In genomic region chr2:72499074-72499721, GRCm38 (mm10) we compare ENCODE assay signal across 9 mouse cellular contexts. TPM values are rescaled to one million over a fixed set of nuclear protein-coding genes. Genes with fewer than 3 reads are reported as not detected.
DNase-seq lines count a peak whose midpoint lies in the region; ATAC-seq and TF ChIP-seq lines count a peak whose summit lies in the region.
"Had no signal": no experiment of that assay in that cellular context is flagged by ENCODE, and none has a peak within 500 bp of the region (broad histone marks: within the 10 kb centered on the region; RNA-seq: fewer than 3 reads in every experiment).

No protein-coding gene starts in this region.

- H3K36me3 ChIP-seq in lung, postnatal 0 days (ENCODE audit: insufficient read depth, low read length) = no peaks in the 10 kb centered on the region
- no peaks in the 10 kb centered on the region for H3K36me3 ChIP-seq in forebrain, embryonic 16.5 days (ENCODE audit: control insufficient read depth, insufficient read depth)
- H3K36me3 ChIP-seq in liver, embryonic 13.5 days = no peaks in the 10 kb centered on the region
- no peaks in the 10 kb centered on the region for H3K36me3 ChIP-seq in stomach, embryonic 16.5 days (ENCODE audit: control insufficient read depth, insufficient read depth, low read length)

- ATAC-seq in lung, postnatal 0 days = no peak
- ATAC-seq in forebrain, embryonic 16.5 days = peak; percentile 42; the same call in 1 of the 2 replicates
- ATAC-seq in liver, embryonic 13.5 days (ENCODE audit: low read depth) = no peak
- ATAC-seq in stomach, embryonic 16.5 days (ENCODE audit: insufficient read depth, low FRiP score) = no peak

- 18% methylated on average over 23 of the region's 23 CpGs for WGBS in lung, postnatal 0 days
- WGBS in forebrain, embryonic 16.5 days = 3% methylated on average over 23 of the region's 23 CpGs
- 15% methylated on average over 23 of the region's 23 CpGs for WGBS in liver, embryonic 13.5 days (ENCODE audit: insufficient replicate concordance)
- 18% methylated on average over 23 of the region's 23 CpGs for WGBS in stomach, embryonic 16.5 days

- H3K27ac ChIP-seq in lung, postnatal 0 days (ENCODE audit: low read length) = no peak overlapping the region
- no peak overlapping the region for H3K27ac ChIP-seq in forebrain, embryonic 16.5 days (ENCODE audit: low read length)
- no peak overlapping the region for H3K27ac ChIP-seq in liver, embryonic 13.5 days
- H3K27ac ChIP-seq in stomach, embryonic 16.5 days (ENCODE audit: low read length) = no peak overlapping the region
- no peak overlapping the region for H3K27ac ChIP-seq in layer of hippocampus, adult 2 months

- no peak for DNase-seq in lung, postnatal 0 days (ENCODE audit: low spot score)
- no peak for DNase-seq in lung, postnatal 14 days
- DNase-seq in liver, embryonic 13.5 days = no peak
- no peak for DNase-seq in urinary bladder, postnatal 36 days (ENCODE audit: low spot score in 2 of 2)
- no peak for DNase-seq in layer of hippocampus, adult 2 months (ENCODE audit: low spot score in 2 of 2)
- DNase-seq in thymus, postnatal 14 days = no peak
- DNase-seq: cerebellum, adult 9-11 months had no signal

- H3K4me2 ChIP-seq in lung, postnatal 0 days (replicated peaks; ENCODE audit: low read depth, low read length) = 0 out of 2 replicates have a peak overlapping the region, but pooled peaks have one; percentile 9
- peak overlapping the region; percentile 50 for H3K4me2 ChIP-seq in forebrain, embryonic 16.5 days (ENCODE audit: low read length)
- H3K4me2 ChIP-seq in liver, embryonic 13.5 days = peak overlapping the region; percentile 34
- peak overlapping the region; percentile 37 for H3K4me2 ChIP-seq in stomach, embryonic 16.5 days (ENCODE audit: low read depth, low read length)

- TF ChIP-seq CTCF in lung, postnatal 0 days (IDR thresholded peaks at IDR 0.05) = no peak
- no peak for TF ChIP-seq CTCF in layer of hippocampus, adult 2 months (conservative IDR thresholded peaks at IDR 0.05)

- H3K4me1 ChIP-seq in lung, postnatal 0 days (ENCODE audit: insufficient read depth, low read depth, low read length) = no peaks in the 10 kb centered on the region
- H3K4me1 ChIP-seq in forebrain, embryonic 16.5 days (replicated peaks; ENCODE audit: control insufficient read depth, insufficient read depth, low read length) = peaks cover 13% of the 10 kb centered on the region
- H3K4me1 ChIP-seq in liver, embryonic 13.5 days (replicated peaks) = peaks cover 5% of the 10 kb centered on the region
- H3K4me1 ChIP-seq in stomach, embryonic 16.5 days (ENCODE audit: control insufficient read depth, insufficient read depth, low read length) = peaks cover 12% of the 10 kb centered on the region; the same call in 1 of the 2 replicates

- no peak for TF ChIP-seq EP300 in lung, postnatal 0 days (IDR thresholded peaks at IDR 0.05)

- no peak overlapping the region for H3K9ac ChIP-seq in lung, postnatal 0 days (replicated peaks; ENCODE audit: low read depth)
- H3K9ac ChIP-seq in forebrain, embryonic 16.5 days (replicated peaks; ENCODE audit: low read depth, low read length) = peak overlapping the region; percentile 47
- no peak overlapping the region for H3K9ac ChIP-seq in liver, embryonic 13.5 days
- 0 out of 2 replicates have a peak overlapping the region, but pooled peaks have one; percentile 28 for H3K9ac ChIP-seq in stomach, embryonic 16.5 days (ENCODE audit: low read length)

- no peaks in the 10 kb centered on the region for H3K27me3 ChIP-seq in lung, postnatal 0 days (replicated peaks; ENCODE audit: insufficient read depth, low read length)
- H3K27me3 ChIP-seq in forebrain, embryonic 16.5 days (replicated peaks; ENCODE audit: control insufficient read depth, insufficient read depth, low read length) = peaks cover 3% of the 10 kb centered on the region; the same call in 1 of the 2 replicates
- H3K27me3 ChIP-seq in liver, embryonic 13.5 days = peaks cover 42% of the 10 kb centered on the region
- H3K27me3 ChIP-seq in stomach, embryonic 16.5 days (ENCODE audit: control insufficient read depth, insufficient read depth, low read length) = no peaks in the 10 kb centered on the region

- H3K9me3 ChIP-seq in lung, postnatal 0 days (ENCODE audit: low read length) = no peaks in the 10 kb centered on the region
- H3K9me3 ChIP-seq in forebrain, embryonic 16.5 days (ENCODE audit: control insufficient read depth, low read length) = no peaks in the 10 kb centered on the region
- no peaks in the 10 kb centered on the region for H3K9me3 ChIP-seq in liver, embryonic 13.5 days (replicated peaks)
- H3K9me3 ChIP-seq in stomach, embryonic 16.5 days (replicated peaks; ENCODE audit: control insufficient read depth, low read length) = no peaks in the 10 kb centered on the region

- no peak overlapping the region for H3K4me3 ChIP-seq in lung, postnatal 0 days (ENCODE audit: low read depth, low read length)
- H3K4me3 ChIP-seq in forebrain, embryonic 16.5 days (replicated peaks; ENCODE audit: low read length) = peak overlapping the region; percentile 25
- no peak overlapping the region for H3K4me3 ChIP-seq in liver, embryonic 13.5 days (replicated peaks)
- 0 out of 2 replicates have a peak overlapping the region, but pooled peaks have one; percentile 5 for H3K4me3 ChIP-seq in stomach, embryonic 16.5 days (replicated peaks; ENCODE audit: low read length)
- no peak overlapping the region for H3K4me3 ChIP-seq in layer of hippocampus, adult 2 months

RNA-seq across cellular contexts. Expression of gene Cdca7, which starts 23.2 kb away (rescaled TPM):
- 11.8 and 12.5 TPM in 2 replicates for polyA plus RNA-seq in lung, postnatal 0 days (2015; fragmentation: Nextera tagmentation; extraction: Ambion mirVana)
- polyA plus RNA-seq in forebrain, embryonic 16.5 days (2015; fragmentation: Nextera tagmentation; extraction: Ambion mirVana) = 98.8 and 109 TPM in 2 replicates
- polyA plus RNA-seq in liver, embryonic 13.5 days (2015; fragmentation: Nextera tagmentation; extraction: Ambion mirVana) = 71.1 and 83.7 TPM in 2 replicates
- 112 and 114 TPM in 2 replicates for polyA plus RNA-seq in stomach, embryonic 16.5 days (2015; fragmentation: Nextera tagmentation; extraction: Ambion mirVana)
- 1 to 10 TPM; 3.1 to 9.1 TPM for total RNA-seq in layer of hippocampus, adult 2 months (2021)

Comparison
In these comparisons a context has a peak if more than half of its experiments do, and no peak if none do; other contexts are left out.
1. H3K4me3 ChIP-seq: peak in forebrain, embryonic 16.5 days (single experiment) and stomach, embryonic 16.5 days (single experiment); none in lung, postnatal 0 days (single experiment), liver, embryonic 13.5 days (single experiment) and layer of hippocampus, adult 2 months (single experiment).
2. H3K9ac ChIP-seq: peak in forebrain, embryonic 16.5 days (single experiment) and stomach, embryonic 16.5 days (single experiment); none in lung, postnatal 0 days (single experiment) and liver, embryonic 13.5 days (single experiment).
3. Peak in every context shown above with its lines, with median percentiles within 50 percentile points of each other: H3K4me2 ChIP-seq.